Mouse (Mus musculus): ENCODE measurements around the gene Cirbp. TPM values are rescaled to one million over a fixed set of nuclear protein-coding genes. Genes with fewer than 3 reads are reported as not detected.
A peak's percentile ranks its signal among the peaks of the same experiment; 100 is the strongest.

The Cirbp gene
- polyA plus RNA-seq, 1 experiment from 2014 or later, result 116 TPM

- peaks cover 48% of the 10 kb centered on the region for H3K36me3 ChIP-seq (replicated peaks)
Observed at GRCm38 (mm10) chr10:80172527-80173292, 6.9 kb downstream of the Cirbp start, which contains the start of gene 1600002K03Rik. Gene 1600002K03Rik (plus strand): TSS chr10:80172944.

GRCm38 (mm10) chr10:80173358-80173757, 7.6 kb downstream of the Cirbp start:
- Histone ChIP-seq H3K27ac (peak overlapping the region; percentile 88), H3K9me3 (no peaks in the 10 kb centered on the region), H3K4me1 (peaks cover 78% of the 10 kb centered on the region), H3K36me3 (replicated peaks) (peaks cover 48% of the 10 kb centered on the region), H3K27me3 (ENCODE audit: poor library complexity, severe bottlenecking) (peaks cover 10% of the 10 kb centered on the region), H3K4me3 (peak overlapping the region; percentile 66)
- 15% methylated on average over 11 of the region's 11 CpGs for WGBS
- DNase-seq (ENCODE audit: extremely low spot score, low spot score), result no peak

More at GRCm38 (mm10) chr10:80172527-80173292, 6.9 kb downstream of the Cirbp start, which contains the start of gene 1600002K03Rik:
- 8% methylated on average over 35 of the region's 35 CpGs for WGBS
- Histone ChIP-seq H3K27ac (peak within 1 kb of the TSS; percentile 88), H3K4me1 (peaks cover 72% of the 10 kb centered on the region), H3K4me3 (peak within 1 kb of the TSS; percentile 66), H3K9me3 (no peaks in the 10 kb centered on the region), H3K27me3 (ENCODE audit: poor library complexity, severe bottlenecking) (0 out of 2 replicates have a peak, but pooled peaks cover 5% of the 10 kb centered on the region)
- DNase-seq (ENCODE audit: extremely low spot score, low spot score), result peak; percentile 90

GRCm38 (mm10) chr10:80173955-80174640, 8.3 kb downstream of the Cirbp start:
- Histone ChIP-seq H3K36me3 (replicated peaks) (peaks cover 46% of the 10 kb centered on the region), H3K4me1 (peaks cover 73% of the 10 kb centered on the region), H3K27ac (no peak overlapping the region), H3K27me3 (ENCODE audit: poor library complexity, severe bottlenecking) (peaks cover 15% of the 10 kb centered on the region), H3K4me3 (peak overlapping the region; percentile 66; the same call in 1 of the 2 replicates), H3K9me3 (no peaks in the 10 kb centered on the region)
- no peak for DNase-seq (ENCODE audit: extremely low spot score, low spot score)
- WGBS, result 87% methylated on average over 10 of the region's 10 CpGs

- peak overlapping the region; percentile 19 for H3K4me3 ChIP-seq
Observed at GRCm38 (mm10) chr10:80174705-80175104, 8.9 kb downstream of the Cirbp start.

GRCm38 (mm10) chr10:80175536-80176269, 9.9 kb downstream of the Cirbp start:
- Histone ChIP-seq H3K27ac (peak overlapping the region; percentile 31; the same call in 1 of the 2 replicates), H3K36me3 (replicated peaks) (peaks cover 30% of the 10 kb centered on the region), H3K4me1 (peaks cover 72% of the 10 kb centered on the region), H3K4me3 (peak overlapping the region; percentile 14; the same call in 1 of the 2 replicates), H3K27me3 (ENCODE audit: poor library complexity, severe bottlenecking) (peaks cover 20% of the 10 kb centered on the region), H3K9me3 (no peaks in the 10 kb centered on the region)
- peak; percentile 63 for DNase-seq (ENCODE audit: extremely low spot score, low spot score)
- 21% methylated on average over 4 of the region's 4 CpGs for WGBS

More at GRCm38 (mm10) chr10:80174705-80175104, 8.9 kb downstream of the Cirbp start:
- peaks cover 40% of the 10 kb centered on the region for H3K36me3 ChIP-seq (replicated peaks)
- no peak overlapping the region for H3K27ac ChIP-seq
- 57% methylated on average over 2 of the region's 2 CpGs for WGBS
- peaks cover 72% of the 10 kb centered on the region for H3K4me1 ChIP-seq
- peaks cover 15% of the 10 kb centered on the region for H3K27me3 ChIP-seq (ENCODE audit: poor library complexity, severe bottlenecking)
- DNase-seq (ENCODE audit: extremely low spot score, low spot score), result no peak
- H3K9me3 ChIP-seq, result no peaks in the 10 kb centered on the region

GRCm38 (mm10) chr10:80176270-80176834, 10.6 kb downstream of the Cirbp start:
- Histone ChIP-seq H3K36me3 (replicated peaks) (peaks cover 23% of the 10 kb centered on the region), H3K9me3 (no peaks in the 10 kb centered on the region), H3K27ac (peak overlapping the region; percentile 54; the same call in 1 of the 2 replicates), H3K4me3 (peak overlapping the region; percentile 14; the same call in 1 of the 2 replicates), H3K4me1 (peaks cover 77% of the 10 kb centered on the region), H3K27me3 (ENCODE audit: poor library complexity, severe bottlenecking) (peaks cover 20% of the 10 kb centered on the region)
- WGBS, result 83% methylated on average over 5 of the region's 5 CpGs
- no peak for DNase-seq (ENCODE audit: extremely low spot score, low spot score)

- 79% methylated on average over 7 of the region's 7 CpGs for WGBS
- H3K36me3 ChIP-seq (replicated peaks), result peaks cover 22% of the 10 kb centered on the region
- H3K4me1 ChIP-seq, result peaks cover 75% of the 10 kb centered on the region
- H3K27me3 ChIP-seq (ENCODE audit: poor library complexity, severe bottlenecking), result peaks cover 22% of the 10 kb centered on the region
- H3K4me3 ChIP-seq, result peak overlapping the region; percentile 5; the same call in 1 of the 2 replicates
- DNase-seq (ENCODE audit: extremely low spot score, low spot score), result no peak
- H3K27ac ChIP-seq, result peak overlapping the region; percentile 54
- no peaks in the 10 kb centered on the region for H3K9me3 ChIP-seq
Observed at GRCm38 (mm10) chr10:80177441-80178279, 11.9 kb downstream of the Cirbp start.

GRCm38 (mm10) chr10:80179068-80180051, 13.6 kb downstream of the Cirbp start, which contains the start of gene Efna2:
Gene Efna2 (plus strand): TSS chr10:80179482.
- DNase-seq (ENCODE audit: extremely low spot score, low spot score), result peak; percentile 66
- Histone ChIP-seq H3K4me1 (peaks cover 67% of the 10 kb centered on the region), H3K9me3 (no peaks in the 10 kb centered on the region), H3K36me3 (replicated peaks) (peaks cover 36% of the 10 kb centered on the region), H3K27ac (peak within 1 kb of the TSS; percentile 90), H3K27me3 (ENCODE audit: poor library complexity, severe bottlenecking) (peaks cover 31% of the 10 kb centered on the region), H3K4me3 (peak within 1 kb of the TSS; percentile 92)
- 5% methylated on average over 99 of the region's 106 CpGs for WGBS

- DNase-seq (ENCODE audit: extremely low spot score, low spot score), result no peak
- Histone ChIP-seq H3K9me3 (no peaks in the 10 kb centered on the region), H3K4me3 (peak overlapping the region; percentile 92), H3K27ac (peak overlapping the region; percentile 90), H3K4me1 (peaks cover 67% of the 10 kb centered on the region), H3K27me3 (ENCODE audit: poor library complexity, severe bottlenecking) (peaks cover 38% of the 10 kb centered on the region), H3K36me3 (replicated peaks) (peaks cover 37% of the 10 kb centered on the region)
- WGBS, result 53% methylated on average over 6 of the region's 6 CpGs
Observed at GRCm38 (mm10) chr10:80180288-80180687, 14.5 kb downstream of the Cirbp start.

GRCm38 (mm10) chr10:80180823-80181222, 15.0 kb downstream of the Cirbp start:
- 66% methylated on average over 5 of the region's 5 CpGs for WGBS
- peaks cover 43% of the 10 kb centered on the region for H3K27me3 ChIP-seq (ENCODE audit: poor library complexity, severe bottlenecking)
- no peaks in the 10 kb centered on the region for H3K9me3 ChIP-seq
- peaks cover 40% of the 10 kb centered on the region for H3K36me3 ChIP-seq (replicated peaks)
- H3K4me3 ChIP-seq, result peak overlapping the region; percentile 92
- DNase-seq (ENCODE audit: extremely low spot score, low spot score), result no peak
- peaks cover 67% of the 10 kb centered on the region for H3K4me1 ChIP-seq
- H3K27ac ChIP-seq, result peak overlapping the region; percentile 90

All from forebrain, embryonic 10.5 days (tissue).